Mouse (Mus musculus) megakaryocyte, embryonic 14.5 days (primary cell): ENCODE data around the gene Smim6.

Experiments used
- FLI1 ChIP-seq: IDR thresholded peaks from 2 replicates; pipeline ENCODE4 v1.6.1; 2012; ENCODE audit warnings: low read length, inconsistent platforms, mixed read lengths
- GATA1 ChIP-seq: IDR thresholded peaks from 3 replicates; pipeline ENCODE4 v1.6.1; 2012; ENCODE audit warnings: mixed read lengths, low read length, inconsistent platforms, borderline replicate concordance

- TF ChIP-seq GATA1 (no peak), FLI1 (no peak)
Observed at GRCm38 (mm10) chr11:115954712-115955111, 42.9 kb downstream of the Smim6 start.
